ENCODE assay signal across 23 mouse cellular contexts in the genomic region with DNA sequence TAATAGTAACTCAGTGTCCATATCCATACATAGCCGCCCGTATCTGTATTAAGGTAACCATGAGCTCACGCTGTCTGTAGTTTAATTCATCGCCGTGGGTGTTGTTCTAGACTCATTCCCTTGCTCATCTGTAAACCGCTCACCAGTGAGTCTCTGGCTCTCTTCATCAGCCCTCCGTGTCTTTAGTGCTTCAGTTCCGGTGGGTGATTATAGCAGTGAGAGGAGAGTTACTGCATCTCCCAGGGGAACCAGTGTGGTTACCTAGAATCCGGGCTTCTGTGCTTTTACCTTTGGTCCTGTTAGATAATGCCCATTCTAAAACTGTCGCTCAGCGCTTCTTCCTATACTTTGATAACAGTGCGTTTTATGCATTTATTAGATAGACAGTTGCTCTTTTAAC.
"Had no signal": no experiment of that assay in that cellular context is flagged by ENCODE, and none has a peak within 500 bp of the region (broad histone marks: within the 10 kb centered on the region; RNA-seq: fewer than 3 reads in every experiment).

No protein-coding gene starts in this region.

- DNase-seq: gastrocnemius, postnatal 14 days; gastrocnemius, postnatal 36 days; heart, adult 18-20 months; heart, postnatal 14 days; heart, postnatal 36 days; kidney, adult 11 months; kidney, adult 2 months; kidney, adult 9 months; kidney, postnatal 14 days; kidney, postnatal 36 days; liver had no signal

- H3K27ac ChIP-seq: heart, embryonic 13.5 days; heart, embryonic 15.5 days; hindbrain, embryonic 15.5 days; hindbrain, postnatal 0 days; kidney, embryonic 15.5 days; kidney, postnatal 0 days; left cerebral cortex, adult 2 months; limb, embryonic 10.5 days; limb, embryonic 12.5 days had no signal

- H3K4me3 ChIP-seq: heart, embryonic 13.5 days; heart, embryonic 15.5 days; hindbrain, embryonic 13.5 days; hindbrain, embryonic 15.5 days; kidney, embryonic 15.5 days; left cerebral cortex, adult 2 months; limb, embryonic 10.5 days; limb, embryonic 12.5 days had no signal

- H3K9ac ChIP-seq: heart, embryonic 13.5 days; heart, embryonic 15.5 days; hindbrain, embryonic 13.5 days; hindbrain, embryonic 15.5 days; kidney, embryonic 15.5 days; limb, embryonic 12.5 days had no signal

- H3K27me3 ChIP-seq: heart, embryonic 13.5 days; heart, embryonic 15.5 days; hindbrain, embryonic 13.5 days; hindbrain, embryonic 15.5 days; kidney, embryonic 15.5 days; limb, embryonic 12.5 days had no signal

- H3K9me3 ChIP-seq: heart, embryonic 13.5 days; heart, embryonic 15.5 days; hindbrain, embryonic 15.5 days; kidney, embryonic 15.5 days; limb, embryonic 10.5 days had no signal

- H3K36me3 ChIP-seq: heart, embryonic 15.5 days; hindbrain, embryonic 13.5 days; hindbrain, embryonic 15.5 days; kidney, embryonic 15.5 days; limb, embryonic 10.5 days had no signal

- H3K4me1 ChIP-seq: heart, embryonic 13.5 days; hindbrain, embryonic 15.5 days had no signal

- H3K4me2 ChIP-seq: heart, embryonic 11.5 days; heart, embryonic 13.5 days; heart, embryonic 15.5 days; hindbrain, embryonic 13.5 days; hindbrain, embryonic 15.5 days; kidney, embryonic 15.5 days; limb, embryonic 12.5 days; liver, embryonic 11.5 days had no signal
